ENCODE assay signal across 27 mouse cellular contexts in genomic region chr6:94738647-94739046, GRCm38 (mm10).
"Had no signal": no experiment of that assay in that cellular context is flagged by ENCODE, and none has a peak within 500 bp of the region (broad histone marks: within the 10 kb centered on the region; RNA-seq: fewer than 3 reads in every experiment).

No protein-coding gene starts in this region.

- H3K27ac ChIP-seq: heart, adult 2 months; heart, embryonic 13.5 days; heart, embryonic 15.5 days; hindbrain, embryonic 10.5 days; hindbrain, embryonic 12.5 days; hindbrain, embryonic 14.5 days; layer of hippocampus, adult 2 months; limb, embryonic 10.5 days; limb, embryonic 12.5 days; liver, embryonic 13.5 days; liver, embryonic 15.5 days had no signal

- H3K9me3 ChIP-seq: heart, embryonic 13.5 days; heart, embryonic 15.5 days; hindbrain, embryonic 10.5 days; hindbrain, embryonic 12.5 days; intestine, embryonic 15.5 days; limb, embryonic 10.5 days; limb, embryonic 12.5 days; liver, embryonic 13.5 days; liver, embryonic 15.5 days had no signal

- ATAC-seq: hindbrain, embryonic 16.5 days; inflammation-experienced regulatory T-cells, adult 6 months; intestine, embryonic 15.5 days had no signal

- H3K36me3 ChIP-seq: heart, embryonic 13.5 days; heart, embryonic 15.5 days; hindbrain, embryonic 10.5 days; hindbrain, embryonic 12.5 days; intestine, embryonic 15.5 days; limb, embryonic 10.5 days; limb, embryonic 12.5 days; liver, embryonic 13.5 days; liver, embryonic 15.5 days had no signal

- H3K4me1 ChIP-seq: hindbrain, embryonic 12.5 days; intestine, embryonic 15.5 days; limb, embryonic 10.5 days; liver, embryonic 13.5 days; liver, embryonic 15.5 days had no signal

- H3K9ac ChIP-seq: heart, embryonic 13.5 days; heart, embryonic 15.5 days; hindbrain, embryonic 12.5 days; hindbrain, embryonic 14.5 days; intestine, embryonic 15.5 days; limb, embryonic 12.5 days; liver, embryonic 13.5 days; liver, embryonic 15.5 days had no signal

- H3K4me3 ChIP-seq: heart, adult 2 months; heart, embryonic 13.5 days; heart, embryonic 15.5 days; hindbrain, embryonic 10.5 days; hindbrain, embryonic 12.5 days; intestine, embryonic 15.5 days; layer of hippocampus, adult 2 months; limb, embryonic 10.5 days; limb, embryonic 12.5 days; liver, embryonic 13.5 days; liver, embryonic 15.5 days had no signal

- H3K4me2 ChIP-seq: heart, embryonic 11.5 days; heart, embryonic 13.5 days; heart, embryonic 15.5 days; hindbrain, embryonic 12.5 days; hindbrain, embryonic 14.5 days; intestine, embryonic 15.5 days; limb, embryonic 12.5 days; liver, embryonic 11.5 days; liver, embryonic 13.5 days; liver, embryonic 15.5 days had no signal

- H3K27me3 ChIP-seq: heart, embryonic 13.5 days; heart, embryonic 15.5 days; hindbrain, embryonic 12.5 days; intestine, embryonic 15.5 days; limb, embryonic 12.5 days; liver, embryonic 13.5 days; liver, embryonic 15.5 days had no signal

- DNase-seq: gastrocnemius, postnatal 10 days; gastrocnemius, postnatal 25 days; heart, adult 11 months; heart, adult 2 months; heart, postnatal 14 days; heart, postnatal 36 days; kidney, adult 18-20 months; kidney, adult 8-10 months; kidney, postnatal 10 days; kidney, postnatal 25 days; kidney, postnatal 4 days; liver; liver, embryonic 13.5 days had no signal
